Mouse (Mus musculus) brain, embryonic 14.5 days (tissue): ENCODE results near the gene Ccdc84.

ENCODE experiments used
- CTCF ChIP-seq: fragments of 200-500 bp; IDR thresholded peaks from 2 replicates; pipeline ENCODE4 v1.5.1; 2012; ENCODE audit warnings: inconsistent platforms, mild to moderate bottlenecking, moderate library complexity, borderline replicate concordance; ENCODE audit not compliant: insufficient read depth, insufficient read length; ENCODE audit errors: extremely low read depth
- POLR2A ChIP-seq: fragments of 200-500 bp; IDR thresholded peaks from 2 replicates; pipeline ENCODE4 v1.6.1; 2012; ENCODE audit warnings: mild to moderate bottlenecking, inconsistent platforms, borderline replicate concordance; ENCODE audit not compliant: poor library complexity, insufficient read depth, insufficient read length, severe bottlenecking; ENCODE audit errors: extremely low read depth

GRCm38 (mm10) chr9:44361190-44361917 lies 57.0 kb downstream of the Ccdc84 start, which contains the start of gene Vps11:
- TF ChIP-seq POLR2A (peak; percentile 70; the same call in 1 of the 2 replicates), CTCF (no peak)
